Mouse (Mus musculus) heart, embryonic 13.5 days (tissue): ENCODE data around the gene Gm17651. TPM values are rescaled to one million over a fixed set of nuclear protein-coding genes. Genes with fewer than 3 reads are reported as not detected.

Experiments used
- ATAC-seq: fragments of 200-750 bp; cut with Nextera tagmentation; 2 replicates; pipeline ENCODE4 v1.8.0; 2017; ENCODE audit warnings: moderate TSS enrichment; ENCODE audit not compliant: insufficient number of reproducible peaks, low FRiP score, low TSS enrichment; ENCODE audit errors: extremely low read depth
- H3K27ac ChIP-seq: fragments of 300-500 bp; sonication (generic); replicated peaks from 2 replicates; pipeline ENCODE4 v1.5.1; 2015; ENCODE audit warnings: moderate library complexity, mild to moderate bottlenecking, inconsistent platforms
- H3K27me3 ChIP-seq: fragments of 300-500 bp; sonication (generic); replicated peaks from 2 replicates; pipeline ENCODE4 v1.6.1; 2015; ENCODE audit warnings: mild to moderate bottlenecking, inconsistent platforms
- H3K36me3 ChIP-seq: fragments of 300-500 bp; sonication (generic); 2 replicates; pipeline ENCODE4 v1.6.1; 2015; ENCODE audit warnings: mild to moderate bottlenecking, inconsistent platforms
- H3K4me1 ChIP-seq: fragments of 300-500 bp; sonication (generic); 2 replicates; pipeline ENCODE4 v1.6.1; 2015; ENCODE audit warnings: inconsistent platforms
- H3K4me2 ChIP-seq: fragments of 300-500 bp; sonication (generic); 2 replicates; pipeline ENCODE4 v1.6.1; 2015; ENCODE audit warnings: inconsistent platforms, mild to moderate bottlenecking, moderate library complexity
- H3K4me3 ChIP-seq: fragments of 300-500 bp; sonication (generic); 2 replicates; pipeline ENCODE4 v1.5.1; 2015; ENCODE audit warnings: moderate library complexity, mild to moderate bottlenecking, inconsistent platforms
- H3K9ac ChIP-seq: fragments of 300-500 bp; sonication (generic); 2 replicates; pipeline ENCODE4 v1.6.1; 2015; ENCODE audit warnings: inconsistent platforms, mild to moderate bottlenecking, moderate library complexity
- H3K9me3 ChIP-seq: fragments of 300-500 bp; sonication (generic); 2 replicates; pipeline ENCODE4 v1.6.1; 2016; ENCODE audit warnings: inconsistent platforms
- WGBS: fragments of 180-500 bp; shearing (Covaris S2); methylation state at CpG from one replicate; pipeline ENCODE4 v1.1.7; 2015; ENCODE audit warnings: mixed read lengths; 5-methylcytosine and 5-hydroxymethylcytosine counted together
- polyA plus RNA-seq: library from polyadenylated mRNA; unstranded; fragments of >200 nt; fragmentation: Nextera tagmentation; extraction: Ambion mirVana; gene quantifications from 2 replicates; pipeline ENCODE4 v1.2.1, GENCODE M21; 2015

Gm17651 gene
- polyA plus RNA-seq, 1 experiment from 2014 or later = not detected

GRCm38 (mm10) chr3:97651604-97652003 lies 22.9 kb downstream of the Gm17651 start:
- WGBS = 38% methylated on average over 10 of the region's 10 CpGs
- no peaks in the 10 kb centered on the region for H3K27me3 ChIP-seq
- peaks cover 7% of the 10 kb centered on the region for H3K9me3 ChIP-seq
- H3K4me2 ChIP-seq = peak overlapping the region; percentile 61
- ATAC-seq = peak; percentile 72; the same call in 1 of the 2 replicates
- peaks cover 42% of the 10 kb centered on the region for H3K4me1 ChIP-seq
- H3K4me3 ChIP-seq = peak overlapping the region; percentile 32
- peak overlapping the region; percentile 62 for H3K9ac ChIP-seq
- H3K36me3 ChIP-seq = no peaks in the 10 kb centered on the region
- H3K27ac ChIP-seq = peak overlapping the region; percentile 89

GRCm38 (mm10) chr3:97649469-97649868 lies 25.0 kb downstream of the Gm17651 start:
- H3K27me3 ChIP-seq = no peaks in the 10 kb centered on the region
- WGBS = 67% methylated on average over 6 of the region's 6 CpGs
- H3K4me3 ChIP-seq = no peak overlapping the region
- H3K36me3 ChIP-seq = no peaks in the 10 kb centered on the region
- peaks cover 34% of the 10 kb centered on the region for H3K4me1 ChIP-seq
- H3K27ac ChIP-seq = no peak overlapping the region
- ATAC-seq = no peak
- no peak overlapping the region for H3K9ac ChIP-seq
- no peak overlapping the region for H3K4me2 ChIP-seq
- peaks cover 1% of the 10 kb centered on the region; the same call in 1 of the 2 replicates for H3K9me3 ChIP-seq

- 73% methylated on average over 3 of the region's 3 CpGs for WGBS
- Histone ChIP-seq H3K9ac (no peak overlapping the region), H3K4me2 (no peak overlapping the region), H3K9me3 (no peaks in the 10 kb centered on the region), H3K27ac (no peak overlapping the region), H3K4me3 (no peak overlapping the region), H3K4me1 (peaks cover 35% of the 10 kb centered on the region), H3K27me3 (no peaks in the 10 kb centered on the region), H3K36me3 (no peaks in the 10 kb centered on the region)
- no peak for ATAC-seq
Observed at GRCm38 (mm10) chr3:97649022-97649421, 25.5 kb downstream of the Gm17651 start.

- H3K36me3 ChIP-seq = no peaks in the 10 kb centered on the region
- 19% methylated on average over 1 of the region's 1 CpGs for WGBS
- H3K27ac ChIP-seq = no peak overlapping the region
- H3K4me1 ChIP-seq = peaks cover 39% of the 10 kb centered on the region
- H3K27me3 ChIP-seq = no peaks in the 10 kb centered on the region
- no peak for ATAC-seq
- no peak overlapping the region for H3K4me3 ChIP-seq
- H3K4me2 ChIP-seq = no peak overlapping the region
- no peaks in the 10 kb centered on the region for H3K9me3 ChIP-seq
- no peak overlapping the region for H3K9ac ChIP-seq
Observed at GRCm38 (mm10) chr3:97648518-97648917, 26.0 kb downstream of the Gm17651 start.

GRCm38 (mm10) chr3:97642001-97642400 lies 32.5 kb downstream of the Gm17651 start:
- Histone ChIP-seq H3K36me3 (no peaks in the 10 kb centered on the region), H3K4me2 (no peak overlapping the region), H3K4me3 (no peak overlapping the region)

GRCm38 (mm10) chr3:97641396-97641795 lies 33.1 kb downstream of the Gm17651 start:
- Histone ChIP-seq H3K4me2 (no peak overlapping the region), H3K4me1 (peaks cover 5% of the 10 kb centered on the region; the same call in 1 of the 2 replicates), H3K9me3 (no peaks in the 10 kb centered on the region), H3K36me3 (no peaks in the 10 kb centered on the region), H3K4me3 (no peak overlapping the region), H3K27me3 (no peaks in the 10 kb centered on the region), H3K9ac (no peak overlapping the region), H3K27ac (no peak overlapping the region)
- 84% methylated on average over 4 of the region's 4 CpGs for WGBS
- no peak for ATAC-seq

More at GRCm38 (mm10) chr3:97642001-97642400, 32.5 kb downstream of the Gm17651 start:
- Histone ChIP-seq H3K9me3 (no peaks in the 10 kb centered on the region), H3K27me3 (no peaks in the 10 kb centered on the region), H3K9ac (no peak overlapping the region), H3K27ac (no peak overlapping the region), H3K4me1 (peaks cover 5% of the 10 kb centered on the region; the same call in 1 of the 2 replicates)
- no peak for ATAC-seq
- 68% methylated on average over 9 of the region's 9 CpGs for WGBS

GRCm38 (mm10) chr3:97634288-97634761 lies 40.2 kb downstream of the Gm17651 start:
- Histone ChIP-seq H3K27ac (0 out of 2 replicates have a peak overlapping the region, but pooled peaks have one; percentile 2), H3K27me3 (no peaks in the 10 kb centered on the region), H3K4me3 (no peak overlapping the region), H3K4me1 (peaks cover 10% of the 10 kb centered on the region; the same call in 1 of the 2 replicates), H3K9ac (no peak overlapping the region), H3K36me3 (no peaks in the 10 kb centered on the region), H3K4me2 (no peak overlapping the region), H3K9me3 (no peaks in the 10 kb centered on the region)
- no peak; the same call in 1 of the 2 replicates for ATAC-seq
- 41% methylated on average over 3 of the region's 3 CpGs for WGBS

- no peaks in the 10 kb centered on the region for H3K9me3 ChIP-seq
- H3K9ac ChIP-seq = no peak overlapping the region
- no peak for ATAC-seq
- H3K36me3 ChIP-seq = no peaks in the 10 kb centered on the region
- H3K4me2 ChIP-seq = no peak overlapping the region
- no peak overlapping the region for H3K4me3 ChIP-seq
- peaks cover 16% of the 10 kb centered on the region for H3K4me1 ChIP-seq
- 70% methylated on average over 4 of the region's 4 CpGs for whole genome bisulfite sequencing
- H3K27me3 ChIP-seq = no peaks in the 10 kb centered on the region
- H3K27ac ChIP-seq = no peak overlapping the region
Observed at GRCm38 (mm10) chr3:97633456-97633855, 41.0 kb downstream of the Gm17651 start.

- no peak overlapping the region for H3K27ac ChIP-seq
- ATAC-seq = no peak
- H3K27me3 ChIP-seq = no peaks in the 10 kb centered on the region
- peaks cover 21% of the 10 kb centered on the region for H3K4me1 ChIP-seq
- H3K9ac ChIP-seq = no peak overlapping the region
- H3K9me3 ChIP-seq = no peaks in the 10 kb centered on the region
- no peaks in the 10 kb centered on the region for H3K36me3 ChIP-seq
- H3K4me3 ChIP-seq = no peak overlapping the region
- 63% methylated on average over 8 of the region's 8 CpGs for WGBS
- no peak overlapping the region for H3K4me2 ChIP-seq
Observed at GRCm38 (mm10) chr3:97631258-97631860, 43.1 kb downstream of the Gm17651 start.

- 85% methylated on average over 4 of the region's 4 CpGs for WGBS
- Histone ChIP-seq H3K4me2 (no peak overlapping the region), H3K9me3 (no peaks in the 10 kb centered on the region), H3K36me3 (no peaks in the 10 kb centered on the region), H3K9ac (no peak overlapping the region), H3K4me1 (peaks cover 21% of the 10 kb centered on the region), H3K27ac (no peak overlapping the region), H3K27me3 (no peaks in the 10 kb centered on the region), H3K4me3 (no peak overlapping the region)
- ATAC-seq = no peak
Observed at GRCm38 (mm10) chr3:97630746-97631145, 43.7 kb downstream of the Gm17651 start.

- Histone ChIP-seq H3K4me1 (peaks cover 21% of the 10 kb centered on the region), H3K36me3 (no peaks in the 10 kb centered on the region), H3K4me3 (no peak overlapping the region), H3K9ac (no peak overlapping the region), H3K4me2 (no peak overlapping the region), H3K9me3 (no peaks in the 10 kb centered on the region), H3K27ac (no peak overlapping the region), H3K27me3 (no peaks in the 10 kb centered on the region)
- ATAC-seq = no peak
- 67% methylated on average over 4 of the region's 4 CpGs for WGBS
Observed at GRCm38 (mm10) chr3:97629941-97630340, 44.6 kb downstream of the Gm17651 start.
